Mouse (Mus musculus) liver (tissue): ENCODE data around the gene Tnfrsf25.

Source experiments
- DNase-seq: peaks from one replicate; pipeline ENCODE4 v3.0.0-alpha.2; 2020; ENCODE audit warnings: mixed read lengths

The Tnfrsf25 gene

DNA sequence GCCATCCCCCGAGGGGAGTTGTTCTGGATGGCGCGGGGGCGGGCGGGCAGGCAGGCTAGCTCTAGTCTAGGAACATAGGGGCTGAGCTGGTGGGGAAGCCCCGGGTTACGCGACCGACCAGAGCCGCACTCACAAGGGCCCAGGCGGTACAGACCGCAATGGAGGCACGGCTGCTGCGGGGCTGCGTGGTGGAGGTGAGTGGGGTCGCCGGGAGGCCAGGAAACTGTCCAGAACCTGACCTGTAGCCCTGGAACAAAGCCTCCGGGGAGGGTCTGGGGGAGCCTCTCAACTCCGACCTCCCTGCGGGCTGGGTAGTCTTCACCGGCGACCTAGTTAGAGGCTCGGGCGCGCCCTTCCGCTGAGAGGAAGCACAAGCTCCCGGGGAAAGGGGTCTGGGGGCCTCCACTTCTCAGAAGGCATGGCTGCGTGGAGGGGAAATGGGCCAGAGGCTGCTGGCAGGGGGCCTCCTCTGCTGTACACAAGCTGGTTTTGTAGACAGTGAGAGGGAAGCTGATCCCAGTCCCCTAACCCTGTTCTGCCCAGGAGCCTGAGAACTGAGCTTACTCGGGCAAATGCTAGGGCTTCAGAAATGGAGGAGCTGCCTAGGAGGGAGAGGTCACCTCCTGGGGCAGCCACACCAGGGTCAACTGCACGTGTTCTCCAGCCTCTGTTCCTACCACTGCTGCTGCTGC, at the start of gene Tnfrsf25:
Gene Tnfrsf25, plus strand, starts transcription at position 14 of the 692 bp plus-strand sequence.
- DNase-seq: no peak

DNA sequence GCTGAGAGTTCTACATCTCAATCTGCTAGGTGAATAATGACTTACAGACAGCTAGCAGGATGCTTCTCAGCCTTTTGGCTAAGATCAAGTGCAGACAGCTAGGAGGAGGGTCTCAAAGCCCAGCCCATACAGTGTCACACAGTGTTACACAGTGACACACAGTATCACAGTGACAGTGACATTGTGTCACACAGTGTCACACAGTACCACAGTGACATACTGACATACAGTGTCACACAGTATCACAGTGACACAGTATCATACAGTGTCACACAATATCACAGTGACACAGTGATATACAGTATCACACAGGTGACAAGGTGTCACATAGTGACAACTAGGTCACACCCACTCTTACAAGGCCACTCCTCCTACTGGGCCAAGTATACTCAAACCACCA, 48.5 kb upstream of the Tnfrsf25 start:
- DNase-seq: no peak

DNA sequence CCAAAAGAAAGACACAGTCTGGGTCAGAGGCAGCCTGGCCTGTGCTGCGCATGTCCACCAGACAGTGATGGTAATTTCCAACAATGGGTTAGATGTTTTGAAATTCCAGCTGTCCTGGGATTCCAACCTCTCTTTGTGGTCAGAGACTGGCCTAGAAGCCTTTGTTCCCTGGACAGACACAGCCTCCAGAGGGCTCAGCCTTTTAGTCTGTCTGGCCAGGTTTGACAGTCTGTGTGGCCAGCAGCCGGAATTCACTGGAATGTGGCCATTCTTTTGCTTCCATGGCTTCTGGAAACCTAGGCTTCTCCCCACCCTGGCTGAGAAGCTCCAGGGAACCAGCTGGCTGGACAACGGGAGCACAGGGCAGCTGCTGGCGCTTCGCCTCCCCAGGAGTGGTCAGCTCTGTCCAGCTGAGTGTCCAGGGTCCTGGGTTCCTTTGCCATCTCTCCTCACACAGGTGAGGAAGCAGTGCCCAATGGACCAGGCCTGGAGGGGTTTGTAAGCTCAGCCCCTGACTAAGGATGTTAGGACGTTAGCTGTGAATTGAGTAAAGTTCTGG, 47.5 kb upstream of the Tnfrsf25 start:
- no peak for DNase-seq

DNA sequence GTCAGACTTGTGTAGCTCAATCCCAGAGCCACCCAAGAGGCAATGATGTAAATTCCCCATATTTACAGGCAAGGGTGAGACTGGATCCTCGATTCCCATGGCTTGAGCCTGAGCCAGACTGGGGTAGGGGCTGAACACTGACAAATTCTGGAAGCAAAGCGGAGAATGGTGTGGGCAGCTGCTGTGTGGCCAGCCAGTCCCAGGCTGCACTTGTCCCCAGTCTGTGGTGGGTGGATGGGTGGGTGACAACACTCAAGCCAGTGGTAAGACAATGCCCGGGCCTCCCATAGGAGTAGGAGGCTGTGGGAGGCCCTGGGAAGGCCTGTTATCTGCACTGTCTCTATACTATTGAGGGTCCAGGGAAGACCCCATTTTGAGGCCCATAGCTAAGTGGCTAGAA, 46.5 kb upstream of the Tnfrsf25 start:
- DNase-seq: no peak

DNA sequence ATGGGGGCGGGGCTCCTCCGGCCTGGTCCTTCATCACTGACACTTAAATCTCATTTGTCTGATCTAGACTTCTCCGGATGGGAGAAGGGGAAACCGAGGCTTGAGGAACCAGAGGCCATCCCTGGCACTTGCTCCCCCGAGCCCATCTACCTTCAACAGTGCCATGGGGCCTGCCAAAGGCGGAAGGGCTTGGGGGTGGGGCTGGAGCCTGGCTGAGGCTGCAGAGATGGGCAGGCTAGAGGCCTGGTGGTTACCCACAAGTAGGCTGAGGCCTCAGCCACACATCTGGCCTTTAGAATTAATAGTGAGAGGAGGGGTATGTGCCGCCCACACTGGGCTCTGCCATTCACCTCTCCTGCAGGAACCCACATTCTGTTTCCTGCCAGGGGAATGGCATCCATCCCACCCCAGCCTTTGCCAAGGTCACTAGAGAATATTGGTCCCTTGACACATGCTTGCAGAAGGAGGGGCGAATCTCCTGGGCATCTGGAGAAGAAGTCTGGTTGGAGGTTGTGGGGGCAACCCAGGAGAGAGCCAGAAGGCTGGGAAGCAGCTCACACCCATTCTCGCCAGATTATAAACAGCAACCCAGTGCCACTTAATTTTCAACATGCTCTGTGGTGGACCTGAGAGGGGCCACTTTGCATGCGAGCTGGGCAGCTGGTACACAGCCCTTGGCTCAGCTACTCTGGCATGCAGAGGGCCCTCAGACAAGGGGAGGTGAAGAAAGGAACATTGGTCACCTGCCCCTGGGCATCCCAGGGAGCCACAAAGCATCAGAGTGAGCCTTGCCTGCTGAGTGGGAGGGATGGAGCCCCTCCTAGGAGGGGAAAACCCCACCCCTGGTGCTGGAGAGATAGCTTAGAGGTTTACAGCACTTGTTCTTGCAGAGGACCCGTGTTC, 45.0 kb upstream of the Tnfrsf25 start:
- no peak for DNase-seq

DNA sequence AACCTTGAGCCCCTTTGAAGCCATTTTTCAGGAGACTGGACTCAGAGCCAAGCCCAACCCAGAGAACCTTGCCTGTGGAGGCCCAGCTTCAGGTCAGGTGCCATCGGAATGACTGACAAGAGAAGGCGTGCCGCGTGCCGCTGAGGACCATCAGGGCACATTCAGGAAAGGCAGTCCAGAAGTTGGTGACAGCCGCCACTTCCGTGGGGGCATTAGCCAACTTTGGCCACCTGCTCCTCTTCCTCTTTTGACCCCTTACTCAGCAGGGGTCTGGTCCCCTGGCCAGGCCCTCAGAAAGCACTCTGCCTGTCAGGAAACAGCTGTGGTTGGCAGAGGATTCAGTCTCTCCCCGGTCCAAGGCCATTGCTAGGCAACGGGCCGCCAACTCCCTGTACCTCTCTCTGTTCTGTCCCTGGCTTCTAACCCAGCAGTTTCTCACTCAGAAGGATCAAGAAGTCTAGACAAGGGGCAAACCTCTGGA, 43.6 kb upstream of the Tnfrsf25 start, which contains the start of gene Plekhg5:
Gene Plekhg5, plus strand, starts transcription at position 378 of the 481 bp plus-strand sequence.
- no peak for DNase-seq

DNA sequence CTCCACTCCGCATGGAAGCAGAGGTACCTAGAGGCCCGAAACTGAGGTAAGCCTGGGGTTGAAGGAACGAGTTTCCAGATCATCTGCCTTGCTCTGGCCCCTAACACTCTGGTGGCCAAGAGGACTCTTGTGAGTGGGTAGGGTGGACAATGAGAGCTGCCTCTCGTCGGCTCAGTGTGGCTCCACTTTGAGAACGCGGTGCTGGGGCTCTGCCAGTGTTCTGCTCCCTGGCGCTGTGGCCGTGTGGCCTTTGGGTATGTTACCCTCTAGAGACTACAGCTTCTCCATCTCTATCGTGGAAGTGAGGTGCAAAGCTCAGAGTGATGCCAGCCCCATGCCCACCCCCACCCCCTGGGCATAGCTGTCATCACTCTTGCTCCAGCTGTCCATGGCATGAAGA, 43.1 kb upstream of the Tnfrsf25 start:
- no peak for DNase-seq

DNA sequence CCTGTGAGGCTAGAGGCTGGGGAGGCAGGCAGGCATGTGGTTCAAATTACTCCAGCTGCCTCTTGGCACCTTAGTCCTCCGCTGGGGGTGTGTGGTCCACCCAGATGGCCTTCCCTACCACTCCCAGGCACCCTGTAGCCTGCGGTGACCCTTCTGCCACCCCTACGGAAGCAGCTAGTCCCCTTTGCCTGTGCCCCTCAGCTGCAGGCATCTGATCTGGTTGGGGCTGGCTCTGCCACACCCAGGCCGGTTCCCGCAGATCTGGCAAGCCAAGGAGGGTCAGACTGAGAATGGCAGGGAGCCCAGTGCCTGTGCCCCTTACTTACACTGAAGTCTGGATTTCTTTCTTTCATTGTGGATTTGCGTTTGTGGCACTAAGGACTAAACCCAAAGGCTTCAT, 42.0 kb upstream of the Tnfrsf25 start:
- DNase-seq: no peak

DNA sequence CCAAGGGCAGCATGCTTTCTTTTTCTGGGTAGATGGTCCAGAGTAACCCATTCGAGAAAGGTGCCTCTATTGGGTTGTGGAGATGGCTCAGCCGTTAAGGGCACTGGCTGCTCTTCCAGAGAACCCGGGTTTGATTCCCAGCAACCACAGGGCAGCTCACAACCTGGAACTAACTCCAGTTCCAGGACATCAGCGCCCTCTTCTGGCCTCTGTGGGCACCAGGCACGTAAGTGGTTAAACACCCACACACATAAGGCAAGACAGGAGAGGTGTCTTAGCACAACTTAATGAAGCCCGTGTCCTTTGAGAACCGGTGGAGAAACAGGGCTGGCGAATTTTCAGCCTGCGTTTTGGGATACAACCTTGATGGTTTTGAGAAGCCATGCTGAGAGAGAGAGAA, 41.2 kb upstream of the Tnfrsf25 start:
- DNase-seq: no peak

DNA sequence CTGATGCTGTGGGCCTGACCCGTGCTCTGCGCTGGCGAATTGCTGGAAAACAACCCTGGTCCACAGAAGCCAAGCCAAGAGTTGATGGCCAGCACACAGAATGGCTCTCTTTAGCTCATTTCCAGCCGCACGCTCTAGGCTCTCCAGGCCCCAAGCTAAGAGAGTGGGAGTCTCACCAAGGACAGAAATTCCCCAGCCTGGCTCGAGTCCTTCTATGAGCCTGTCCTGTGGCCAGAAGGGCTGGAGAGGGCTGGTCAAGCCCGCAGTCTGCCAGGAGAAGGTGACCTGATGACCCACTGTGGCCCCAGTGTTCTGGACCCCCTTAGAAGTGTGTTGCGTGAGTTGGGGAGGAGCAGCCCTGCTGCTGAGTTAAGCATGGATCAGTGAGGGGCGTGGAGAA, 38.5 kb upstream of the Tnfrsf25 start:
- DNase-seq: no peak

DNA sequence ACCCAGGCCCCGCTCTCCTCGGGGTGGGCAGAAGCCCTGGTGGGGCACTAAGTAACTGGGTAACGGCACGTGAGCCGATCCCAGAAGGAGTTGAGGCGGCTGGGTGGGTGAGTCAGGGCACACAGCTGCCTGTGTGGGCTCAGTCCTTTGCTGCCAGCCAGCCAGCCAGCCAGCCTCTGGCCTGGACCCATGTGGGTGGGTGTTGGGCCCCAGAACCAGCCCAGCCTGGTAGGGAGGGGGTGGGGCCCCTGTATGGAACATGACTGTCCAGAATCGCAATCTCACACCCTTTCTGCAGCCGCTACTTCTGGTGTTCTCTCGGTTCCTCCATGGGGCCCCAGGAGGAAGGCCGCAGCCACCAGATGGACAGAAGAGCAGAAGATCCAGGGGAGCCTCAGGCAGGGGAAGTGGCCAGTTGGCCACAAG, 37.6 kb upstream of the Tnfrsf25 start:
- DNase-seq: no peak

DNA sequence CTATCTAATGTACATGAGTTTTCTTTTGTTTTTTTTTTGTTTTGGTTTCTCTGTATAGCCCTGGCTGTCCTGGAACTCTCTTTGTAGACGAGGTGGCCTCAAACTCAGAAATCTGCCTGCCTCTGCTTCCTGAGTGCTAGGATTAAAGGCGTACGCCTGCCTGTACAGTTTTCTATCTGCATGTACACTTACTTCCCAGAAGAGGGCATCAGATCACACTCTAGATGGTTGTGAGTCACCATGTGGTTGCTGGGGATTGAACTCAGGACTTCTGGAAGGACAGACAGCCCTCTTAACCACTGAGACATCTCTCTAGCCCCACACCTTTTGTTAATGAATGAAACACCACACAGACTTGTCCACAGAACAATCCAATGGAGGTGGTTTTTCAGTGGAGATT, 36.5 kb upstream of the Tnfrsf25 start:
- no peak for DNase-seq

DNA sequence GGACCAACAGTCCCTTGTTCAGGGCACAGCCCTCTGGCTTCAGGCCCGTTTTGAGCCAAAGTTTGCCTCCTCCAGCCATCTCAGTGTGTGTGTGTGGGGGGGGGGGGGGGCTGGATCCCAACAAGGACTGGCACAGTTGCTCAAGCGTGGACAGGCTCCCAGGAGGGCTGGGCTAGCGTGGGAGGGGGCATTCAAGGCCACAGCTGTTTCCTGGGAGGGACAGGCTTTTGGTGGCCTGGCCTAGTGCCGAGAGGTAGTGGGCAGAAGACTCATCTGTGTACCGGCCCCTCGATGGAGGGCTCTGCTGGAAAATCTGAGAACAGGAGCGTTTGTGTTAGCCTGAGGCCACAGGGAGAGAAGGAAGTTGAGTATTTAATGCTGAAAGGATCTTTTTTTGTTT, 35.8 kb upstream of the Tnfrsf25 start:
- no peak for DNase-seq

DNA sequence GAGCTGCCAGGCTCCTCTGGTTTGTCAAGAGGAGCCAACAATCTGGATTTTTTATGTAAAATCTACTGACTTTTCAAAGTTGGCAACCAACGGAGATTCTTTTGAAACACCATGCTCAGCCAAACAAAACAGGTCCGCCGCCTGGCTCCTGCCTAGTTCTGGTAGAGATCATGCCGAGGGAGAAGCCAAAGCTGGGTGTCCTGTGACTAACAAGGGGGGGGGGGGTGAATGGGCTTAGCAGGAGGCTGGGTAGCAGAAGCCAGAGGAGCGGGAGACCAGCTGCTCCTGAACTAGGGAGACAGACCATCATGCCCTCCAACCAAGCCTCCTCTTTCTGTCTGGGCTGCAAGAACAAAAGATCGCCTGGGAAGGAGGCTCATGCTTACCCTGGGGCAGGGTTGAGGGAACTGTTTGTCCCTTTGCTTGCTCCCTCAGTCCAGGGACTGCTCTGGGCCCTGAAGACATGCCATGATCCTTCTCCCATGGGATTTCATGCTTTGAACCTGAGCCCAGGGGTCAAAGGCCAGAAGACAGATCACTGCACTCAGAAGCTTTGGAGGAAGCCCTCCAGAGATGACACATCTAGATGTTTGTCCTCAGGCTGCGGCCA, 32.0 kb upstream of the Tnfrsf25 start:
- no peak for DNase-seq

DNA sequence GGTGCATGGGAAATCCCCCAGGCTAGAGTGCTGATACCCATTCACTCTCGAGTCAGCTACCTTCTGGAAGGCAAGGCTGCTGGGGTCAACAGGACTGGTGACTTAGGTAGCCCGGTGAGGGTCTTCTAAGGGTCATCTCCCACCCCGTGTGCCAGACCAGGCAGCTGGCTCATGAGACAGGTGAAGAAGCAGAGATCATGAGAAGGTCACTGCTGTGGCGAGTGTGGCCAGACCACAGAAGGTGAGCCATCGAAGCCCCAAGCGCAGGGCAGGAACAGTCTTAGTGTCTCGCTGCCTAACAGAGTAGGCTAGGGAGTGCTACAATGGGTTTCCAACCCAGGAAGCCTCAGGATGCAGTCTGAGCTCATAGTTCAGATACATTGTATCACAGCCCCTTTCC, 31.1 kb upstream of the Tnfrsf25 start:
- DNase-seq: no peak

DNA sequence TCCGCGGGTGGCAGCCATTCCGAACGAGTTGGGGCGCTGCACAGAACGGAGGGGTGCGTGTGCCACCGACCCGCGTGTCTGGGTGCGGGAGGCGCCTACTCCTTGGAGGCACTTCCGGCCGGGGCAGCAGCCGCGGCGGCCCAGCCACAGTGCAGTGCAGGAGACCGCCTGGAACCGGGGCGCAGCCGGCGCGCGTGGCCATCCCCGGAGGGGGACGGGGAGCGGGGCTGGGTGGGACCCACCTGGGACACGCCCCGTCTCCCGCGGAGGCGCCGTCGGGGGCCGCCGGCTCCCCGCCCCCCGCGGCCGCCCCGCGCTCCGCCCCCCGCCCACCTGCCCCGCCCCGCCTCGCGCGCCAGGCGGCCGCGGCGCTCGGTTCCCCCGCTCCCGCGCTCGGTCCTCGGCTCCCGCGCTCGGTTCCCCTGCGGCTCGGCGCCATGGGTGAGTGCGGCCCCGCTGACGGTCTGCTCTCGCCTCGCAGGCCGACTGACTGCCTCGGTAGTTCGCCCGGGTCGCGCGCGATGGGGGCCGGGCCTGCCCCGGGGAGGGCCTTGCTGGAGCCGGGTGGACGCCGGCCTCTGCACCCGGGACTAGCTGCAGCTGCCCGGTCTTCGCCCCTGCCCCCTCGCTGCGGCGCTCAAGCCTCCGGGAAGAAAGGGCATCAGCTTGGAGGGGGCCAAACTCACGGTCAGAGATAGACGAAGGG, 29.1 kb upstream of the Tnfrsf25 start:
- peak; percentile 83 for DNase-seq

DNA sequence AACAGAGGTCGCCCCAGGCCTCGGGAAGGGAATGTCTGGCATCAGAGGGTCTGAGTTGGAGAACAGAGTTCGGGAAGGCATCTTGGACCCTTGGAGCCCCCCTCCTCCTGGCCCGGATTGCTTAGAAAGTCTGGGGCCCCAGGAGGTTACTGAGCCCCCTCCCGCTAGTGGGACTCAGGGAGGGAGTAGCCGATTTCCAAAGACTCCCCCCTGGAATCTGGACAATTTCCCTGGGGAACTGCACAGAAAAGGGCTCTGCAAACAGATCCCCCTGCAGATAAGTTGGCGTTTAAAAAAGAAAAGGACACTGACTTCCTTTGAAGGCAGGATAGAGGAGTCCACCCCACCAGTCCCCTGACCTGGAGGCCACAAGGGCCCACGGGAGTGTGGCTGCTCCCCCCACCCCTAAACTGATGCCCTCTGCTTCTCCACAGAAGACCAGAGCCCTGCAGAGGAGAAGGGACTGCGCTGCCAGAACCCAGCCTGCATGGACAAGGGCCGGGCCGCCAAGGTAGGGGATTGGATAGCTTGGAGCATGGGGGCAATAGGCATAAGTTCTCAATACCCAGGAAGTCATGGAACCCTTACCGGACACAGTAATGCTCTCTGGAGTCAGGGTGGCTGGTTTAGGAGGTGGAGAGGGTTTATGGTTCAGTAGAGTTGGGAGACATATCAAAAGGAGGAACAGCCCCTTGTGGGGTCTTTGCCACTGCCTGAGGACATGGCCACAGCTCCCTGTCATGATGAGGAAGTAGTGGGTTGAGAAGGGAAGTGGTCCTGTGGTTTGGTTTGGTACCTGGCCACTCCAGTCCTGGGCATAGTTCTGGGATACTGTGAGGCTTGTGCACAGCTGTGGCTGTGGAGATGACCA, 28.3 kb upstream of the Tnfrsf25 start:
- DNase-seq: no peak

DNA sequence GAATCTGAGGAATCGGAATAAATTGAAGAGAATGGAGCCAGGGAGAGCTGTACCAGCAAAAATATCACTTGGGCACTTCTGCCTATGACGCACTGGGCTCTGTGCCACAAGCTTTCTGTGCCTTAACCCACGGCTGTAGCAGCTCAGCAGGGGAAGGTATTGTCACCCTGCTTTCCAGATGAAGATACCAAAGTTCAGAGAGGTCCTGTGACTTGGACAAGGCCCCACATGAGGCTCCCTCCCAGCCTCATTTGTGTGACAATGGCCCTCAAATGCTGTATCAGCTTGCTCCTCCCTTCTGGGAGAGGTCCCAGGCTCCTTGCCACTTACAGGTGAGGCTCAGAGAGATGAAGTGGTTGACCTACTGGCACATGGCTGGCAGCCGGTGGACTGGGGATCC, 27.6 kb upstream of the Tnfrsf25 start:
- DNase-seq: no peak

DNA sequence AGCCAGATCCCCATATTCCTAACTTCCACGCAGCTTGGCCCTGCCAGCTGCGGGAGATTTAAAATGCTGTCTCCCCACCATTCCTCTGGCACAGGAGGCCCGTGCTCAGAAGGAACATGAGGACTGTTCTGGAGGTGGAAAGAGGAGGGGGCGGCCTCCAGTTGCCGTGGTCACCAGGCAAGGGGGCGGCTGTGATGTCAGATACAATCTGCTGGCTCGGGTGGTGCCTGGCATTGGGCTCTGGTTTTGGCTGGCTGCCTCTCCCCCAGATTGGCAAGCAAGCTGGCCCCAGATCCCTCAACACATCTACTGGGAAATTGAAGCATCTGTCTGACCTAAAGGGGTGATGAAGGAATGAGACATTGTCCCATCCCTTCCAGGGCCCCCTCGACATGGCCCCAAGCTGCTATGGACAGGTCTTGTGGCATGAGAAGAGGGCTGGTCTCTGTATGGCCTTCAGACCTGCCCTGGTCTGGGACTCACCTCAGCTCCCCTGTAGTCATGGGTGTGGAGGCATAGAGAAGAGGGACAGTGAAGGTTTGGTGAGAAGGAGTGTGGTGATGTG, 27.1 kb upstream of the Tnfrsf25 start:
- DNase-seq: no peak

DNA sequence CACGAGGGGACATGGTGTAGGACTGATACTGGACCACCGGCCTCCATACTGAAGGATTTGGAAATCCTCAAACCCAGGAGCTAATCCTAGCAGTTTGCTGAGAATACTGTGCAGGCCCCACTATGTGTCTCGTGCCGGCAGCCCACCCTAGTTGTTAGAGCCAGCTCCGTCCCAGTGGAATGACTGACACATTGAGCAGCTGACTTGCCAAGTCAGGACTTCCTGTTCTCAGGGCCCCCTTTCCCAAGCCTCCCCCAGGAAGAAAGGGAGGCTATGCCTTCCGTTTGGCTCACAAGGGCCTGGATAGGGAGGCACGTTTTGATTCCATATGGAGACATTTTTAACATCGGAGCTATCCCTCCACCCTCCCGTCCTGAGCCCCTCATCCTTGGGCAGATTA, 25.5 kb upstream of the Tnfrsf25 start:
- DNase-seq: no peak

DNA sequence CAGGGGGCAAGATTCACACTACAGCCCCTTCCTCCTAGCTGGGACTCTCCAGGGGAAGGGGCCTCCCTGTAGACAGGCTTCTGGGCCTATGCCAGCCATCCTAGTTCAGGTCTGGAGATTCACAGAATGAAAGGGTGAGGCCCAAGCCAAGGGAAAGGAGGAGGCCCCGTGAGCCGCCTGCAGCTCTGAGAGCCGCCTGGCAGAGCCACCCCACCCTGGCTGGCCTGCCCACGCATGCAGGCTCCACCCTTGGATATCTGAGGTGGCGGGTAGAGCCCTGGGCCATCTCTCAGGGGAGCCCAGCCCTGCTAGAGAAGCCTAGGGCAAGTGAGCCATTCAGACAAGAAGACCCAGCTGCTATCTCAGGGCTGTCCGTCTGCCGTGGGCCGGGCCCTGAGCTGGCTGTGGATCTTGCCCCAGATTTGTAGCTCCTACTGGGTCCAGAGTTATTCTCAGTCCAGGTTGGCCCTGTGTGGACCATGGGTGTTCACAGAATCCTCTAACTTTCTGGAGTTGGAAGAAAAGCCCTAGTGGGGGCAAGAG, 22.9 kb upstream of the Tnfrsf25 start:
- peak; percentile 93 for DNase-seq
